Mouse (Mus musculus) hindbrain, embryonic 12.5 days (tissue): ENCODE measurements at regions not wholly inside any gene's neighbourhood (a gene's known extent, or its start where the extent isn't known, plus 50 kb on each side); places are given as distances from the start of the nearest gene placed in this dataset.

Source experiments
- ATAC-seq: fragments of 200-750 bp; cut with Nextera tagmentation; 2 replicates; pipeline ENCODE4 v1.8.0; 2017; ENCODE audit warnings: moderate TSS enrichment; ENCODE audit not compliant: low FRiP score
- H3K27ac ChIP-seq: fragments of 300-500 bp; sonication (generic); 2 replicates; pipeline ENCODE4 v1.5.1; 2016; ENCODE audit warnings: mild to moderate bottlenecking
- H3K27me3 ChIP-seq: fragments of 300-500 bp; sonication (generic); 2 replicates; pipeline ENCODE4 v1.6.1; 2016; ENCODE audit warnings: mild to moderate bottlenecking
- H3K36me3 ChIP-seq: fragments of 300-500 bp; sonication (generic); 2 replicates; pipeline ENCODE4 v1.6.1; 2016; ENCODE audit warnings: mild to moderate bottlenecking
- H3K4me1 ChIP-seq: fragments of 300-500 bp; sonication (generic); 2 replicates; pipeline ENCODE4 v1.6.1; 2016
- H3K4me2 ChIP-seq: fragments of 300-500 bp; sonication (generic); replicated peaks from 2 replicates; pipeline ENCODE4 v1.6.1; 2016; ENCODE audit warnings: mild to moderate bottlenecking
- H3K4me3 ChIP-seq: fragments of 300-500 bp; sonication (generic); 2 replicates; pipeline ENCODE4 v1.5.1; 2016; ENCODE audit warnings: mild to moderate bottlenecking
- H3K9ac ChIP-seq: fragments of 300-500 bp; sonication (generic); 2 replicates; pipeline ENCODE4 v1.6.1; 2016; ENCODE audit warnings: mild to moderate bottlenecking, moderate library complexity
- H3K9me3 ChIP-seq: fragments of 300-500 bp; sonication (generic); replicated peaks from 2 replicates; pipeline ENCODE4 v1.6.1; 2016; ENCODE audit warnings: mild to moderate bottlenecking
- WGBS: fragments of 180-500 bp; shearing (Covaris S2); methylation state at CpG from one replicate; pipeline ENCODE4 v1.1.7; 2016; 5-methylcytosine and 5-hydroxymethylcytosine counted together

- Histone ChIP-seq H3K4me3 (no peak overlapping the region), H3K9me3 (0 out of 2 replicates have a peak, but pooled peaks cover 6% of the 10 kb centered on the region), H3K9ac (no peak overlapping the region), H3K36me3 (no peaks in the 10 kb centered on the region), H3K27ac (no peak overlapping the region), H3K4me2 (no peak overlapping the region), H3K4me1 (no peaks in the 10 kb centered on the region), H3K27me3 (no peaks in the 10 kb centered on the region)
- 61% methylated on average over 4 of the region's 4 CpGs for WGBS
- ATAC-seq: no peak
Measured at GRCm38 (mm10) chr1:130274470-130274869, 148.3 kb downstream of the Cd55b start.

DNA sequence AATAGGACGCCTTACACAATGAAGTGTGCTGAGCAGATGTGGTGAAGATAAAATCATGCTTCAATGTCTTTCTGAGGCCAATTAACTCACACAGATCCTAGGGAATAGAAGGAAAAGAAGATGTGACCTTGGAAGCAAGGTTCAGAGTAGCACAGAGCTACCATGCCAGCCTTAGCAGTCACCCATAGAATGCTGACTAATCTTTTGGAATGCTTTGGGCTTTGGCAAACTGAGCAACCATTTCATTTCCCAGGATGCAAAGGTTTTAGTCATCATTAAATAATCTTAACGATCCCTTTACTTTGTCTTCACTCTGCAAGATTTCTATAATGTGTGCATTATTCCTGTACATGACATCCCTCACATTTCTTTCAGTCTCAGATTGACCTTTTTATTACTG lies 152.4 kb downstream of the Cd55b start:
- Histone ChIP-seq H3K27ac (no peak overlapping the region), H3K36me3 (no peaks in the 10 kb centered on the region), H3K4me2 (no peak overlapping the region), H3K27me3 (no peaks in the 10 kb centered on the region), H3K9ac (no peak overlapping the region), H3K4me1 (no peaks in the 10 kb centered on the region), H3K9me3 (no peaks in the 10 kb centered on the region), H3K4me3 (no peak overlapping the region)
- WGBS: 85% methylated on average over 2 of the region's 2 CpGs
- ATAC-seq: no peak
